Mouse (Mus musculus) G1E (cell line): ENCODE results near the gene Arhgap6.

Experiments
- CTCF ChIP-seq: IDR thresholded peaks from 2 replicates; pipeline ENCODE4 v1.5.1; 2012; ENCODE audit warnings: low read depth, low read length, inconsistent platforms, mixed read lengths
- GATA1 ChIP-seq: IDR thresholded peaks from 2 replicates; pipeline ENCODE4 v1.6.1; 2012; ENCODE audit warnings: borderline replicate concordance, low read length, inconsistent platforms, mixed read lengths
- GATA2 ChIP-seq: IDR thresholded peaks from 2 replicates; pipeline ENCODE4 v1.6.1; 2012; ENCODE audit warnings: low read depth, low read length, inconsistent platforms, borderline replicate concordance
- POLR2AphosphoS5 ChIP-seq: IDR thresholded peaks from 2 replicates; pipeline ENCODE4 v1.6.1; 2012; ENCODE audit warnings: low read depth, low read length, inconsistent platforms; ENCODE audit not compliant: insufficient replicate concordance

GRCm38 (mm10) chrX:169210019-169210418 lies 415.1 kb downstream of the Arhgap6 start:
- TF ChIP-seq CTCF, result no peak
- no peak for TF ChIP-seq GATA2
- TF ChIP-seq GATA1, result no peak
- TF ChIP-seq POLR2AphosphoS5, result no peak
